Mouse (Mus musculus) cerebellum, adult 9-10 months (tissue): ENCODE measurements around the gene Pfkp.

Experiments
- DNase-seq: peaks from one replicate; pipeline ENCODE4 v3.0.0; 2022

The Pfkp gene

GRCm38 (mm10) chr13:6600626-6601025 lies 48.0 kb downstream of the Pfkp start:
- no peak for DNase-seq

- DNase-seq = no peak
Observed at GRCm38 (mm10) chr13:6597801-6598200, 50.8 kb downstream of the Pfkp start.

GRCm38 (mm10) chr13:6595403-6595802 lies 53.2 kb downstream of the Pfkp start:
- DNase-seq = no peak

- no peak for DNase-seq
Observed at GRCm38 (mm10) chr13:6590846-6591245, 57.7 kb downstream of the Pfkp start.

- no peak for DNase-seq
Observed at GRCm38 (mm10) chr13:6586009-6586408, 62.6 kb downstream of the Pfkp start.

- DNase-seq = no peak
Observed at GRCm38 (mm10) chr13:6583499-6584125, 65.0 kb downstream of the Pfkp start.

GRCm38 (mm10) chr13:6575920-6576509 lies 72.6 kb downstream of the Pfkp start:
- no peak for DNase-seq

- DNase-seq = no peak
Observed at GRCm38 (mm10) chr13:6565571-6565970, 83.0 kb downstream of the Pfkp start.

GRCm38 (mm10) chr13:6562409-6562808 lies 86.2 kb downstream of the Pfkp start:
- DNase-seq = no peak

- DNase-seq = no peak
Observed at GRCm38 (mm10) chr13:6557771-6558170, 90.8 kb downstream of the Pfkp start.

GRCm38 (mm10) chr13:6555656-6556055 lies 92.9 kb downstream of the Pfkp start:
- no peak for DNase-seq

- DNase-seq = no peak
Observed at GRCm38 (mm10) chr13:6553708-6554107, 94.9 kb downstream of the Pfkp start.

GRCm38 (mm10) chr13:6535287-6535932 lies 113.2 kb downstream of the Pfkp start:
- peak; percentile 10 for DNase-seq

GRCm38 (mm10) chr13:6532683-6533082 lies 115.9 kb downstream of the Pfkp start:
- DNase-seq = peak; percentile 16
